Mouse (Mus musculus) E14TG2a.4 (cell line): Measurements from ENCODE around the gene Zbtb20.

Experiments used
- CTCF ChIP-seq: conservative IDR thresholded peaks from 2 replicates; pipeline ENCODE4 v1.5.1; 2014; ENCODE audit warnings: low read length
- NANOG ChIP-seq: IDR thresholded peaks from 2 replicates; pipeline ENCODE4 v1.6.1; 2014; ENCODE audit warnings: borderline replicate concordance, low read length, mixed read lengths
- POU5F1 ChIP-seq: IDR thresholded peaks from 2 replicates; pipeline ENCODE4 v1.6.1; 2014; ENCODE audit warnings: low read length, borderline replicate concordance

DNA sequence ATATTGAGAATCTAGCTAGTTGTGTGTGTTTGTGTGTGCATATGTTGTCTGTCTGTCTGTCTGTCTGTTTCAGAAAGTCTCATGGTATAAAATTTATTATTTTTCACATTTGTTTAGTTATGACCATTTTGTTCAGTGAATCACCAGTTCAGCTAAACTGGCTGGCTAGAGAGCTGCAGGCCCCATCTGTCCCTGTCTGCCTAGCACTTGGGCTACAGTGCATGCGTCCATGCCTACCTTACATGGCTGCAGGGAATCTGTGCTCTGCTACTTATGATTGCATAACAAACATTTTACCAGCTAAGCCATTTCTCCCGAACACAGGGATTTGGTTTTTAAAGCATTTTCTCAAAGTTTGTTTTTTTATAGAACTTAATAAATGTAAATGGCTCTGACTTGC lies 150.7 kb downstream of the Zbtb20 start:
- TF ChIP-seq CTCF: no peak
- no peak for TF ChIP-seq NANOG
- TF ChIP-seq POU5F1: no peak
